Mouse (Mus musculus) cerebellum, adult 2 months (tissue): ENCODE measurements around the gene Ahcyl2. TPM values are rescaled to one million over a fixed set of nuclear protein-coding genes. Genes with fewer than 3 reads are reported as not detected.

Experiments used
- DNase-seq, 2 experiments: peaks; one replicate each; pipeline ENCODE4 v3.0.0; 2021
- H3K27ac ChIP-seq: fragments of 200-500 bp; 2 replicates; pipeline ENCODE4 v1.5.1; 2012; ENCODE audit warnings: low read length, control low read depth, inconsistent platforms; ENCODE audit not compliant: insufficient read depth
- H3K27me3 ChIP-seq: fragments of 200-500 bp; 2 replicates; pipeline ENCODE4 v1.6.1; 2012; ENCODE audit warnings: inconsistent platforms, mild to moderate bottlenecking, low read length, moderate library complexity; ENCODE audit not compliant: control insufficient read depth, insufficient read depth
- H3K4me1 ChIP-seq: fragments of 200-500 bp; 2 replicates; pipeline ENCODE4 v1.6.1; 2011; ENCODE audit warnings: low read length; ENCODE audit not compliant: control insufficient read depth, insufficient read depth
- H3K4me3 ChIP-seq: fragments of 200-500 bp; replicated peaks from 2 replicates; pipeline ENCODE3; 2011; ENCODE audit warnings: mild to moderate bottlenecking, low read depth, low read length, control low read depth; ENCODE audit not compliant: insufficient read depth
- CTCF ChIP-seq: fragments of 200-500 bp; IDR thresholded peaks from 2 replicates; pipeline ENCODE4 v1.5.1; 2011; ENCODE audit warnings: low read depth, mild to moderate bottlenecking, control low read depth, low read length, moderate library complexity, borderline replicate concordance; ENCODE audit not compliant: insufficient read depth
- POLR2A ChIP-seq: fragments of 200-500 bp; IDR thresholded peaks from 2 replicates; pipeline ENCODE4 v1.6.1; 2011; ENCODE audit warnings: low read length, control low read depth, borderline replicate concordance; ENCODE audit not compliant: insufficient read depth
- WGBS: fragments of 180-500 bp; shearing (Covaris S2); methylation state at CpG from one replicate; pipeline ENCODE4 v1.1.7; 2018; 5-methylcytosine and 5-hydroxymethylcytosine counted together
- polyA plus RNA-seq: library from polyadenylated mRNA; depleted of rRNA; stranded (reverse); fragments of >200 nt; gene quantifications from 2 replicates; pipeline ENCODE4 v1.2.3, GENCODE M21; 2012

Gene Ahcyl2
- polyA plus RNA-seq, 1 experiment, result 123 TPM

DNA sequence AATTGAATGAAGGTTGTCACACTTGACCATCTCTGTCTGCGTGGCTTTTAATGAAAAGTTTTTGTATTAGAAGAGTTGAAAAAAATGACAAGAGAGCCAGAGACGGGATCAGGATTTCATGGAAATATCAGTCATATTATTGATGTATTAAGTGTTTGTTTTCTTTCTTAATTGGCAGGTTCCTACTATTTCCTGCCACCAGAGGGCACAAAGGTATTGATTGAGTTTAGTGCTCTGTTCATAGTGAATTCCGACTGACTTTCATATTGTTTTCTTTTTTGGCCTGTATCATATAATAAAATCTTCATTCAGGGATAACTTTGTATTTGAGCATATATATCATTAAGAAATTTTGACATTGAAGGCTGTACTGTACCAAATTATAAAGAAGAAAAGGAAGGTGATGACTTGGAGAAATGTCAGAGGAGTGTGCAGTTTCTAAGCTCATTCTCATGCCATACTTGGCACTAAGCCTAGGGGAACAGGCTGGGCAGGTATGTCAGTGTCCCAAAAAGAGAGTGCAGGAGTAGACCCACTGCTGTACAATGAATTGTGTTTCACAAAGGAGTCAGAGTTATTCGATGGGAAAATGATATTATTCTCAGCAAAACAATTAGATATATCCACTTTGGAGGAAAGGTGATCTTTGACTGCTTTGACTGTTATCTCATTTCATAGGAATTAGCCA lies 65.9 kb downstream of the Ahcyl2 start:
- no peak overlapping the region for H3K27ac ChIP-seq
- 60% methylated on average over 4 of the region's 4 CpGs for WGBS
- H3K27me3 ChIP-seq, result no peaks in the 10 kb centered on the region
- H3K4me3 ChIP-seq, result no peak overlapping the region
- peak in 1 of 2 experiments; percentile 31 for DNase-seq
- no peak for TF ChIP-seq POLR2A
- TF ChIP-seq CTCF, result no peak
- no peaks in the 10 kb centered on the region; the same call in 1 of the 2 replicates for H3K4me1 ChIP-seq

DNA sequence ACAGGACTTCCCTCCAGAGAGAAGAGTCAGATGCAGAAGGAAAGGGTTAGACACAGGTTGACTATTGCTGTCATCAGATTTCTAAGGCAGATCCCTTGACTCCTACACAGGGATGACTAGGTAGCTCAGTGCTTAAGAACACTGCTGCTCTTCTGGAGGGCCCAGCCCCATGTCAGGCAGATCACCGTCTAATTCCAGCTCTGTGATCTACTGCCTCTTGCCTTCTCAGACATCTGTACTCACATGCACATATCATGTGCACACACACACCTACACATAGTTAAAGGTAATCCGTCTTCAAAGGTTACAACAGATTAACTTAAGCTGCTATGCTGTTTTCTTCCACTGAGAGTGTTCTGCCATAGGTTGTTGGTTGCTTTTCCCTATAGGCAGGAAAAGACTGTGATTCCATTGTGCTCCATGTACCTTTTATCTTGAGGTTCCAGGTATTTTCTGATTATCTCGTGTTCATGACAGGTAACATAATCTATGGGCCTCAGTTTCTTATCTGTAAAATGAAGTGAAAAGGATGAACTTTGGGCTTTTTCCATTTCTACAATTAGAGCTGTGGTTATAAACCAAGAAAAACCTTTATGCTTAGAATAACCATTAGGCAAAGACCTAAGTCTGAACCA lies 67.8 kb downstream of the Ahcyl2 start:
- no peaks in the 10 kb centered on the region for H3K27me3 ChIP-seq
- DNase-seq, result no peak
- no peak overlapping the region for H3K4me3 ChIP-seq
- no peak overlapping the region for H3K27ac ChIP-seq
- WGBS, result 93% methylated on average over 3 of the region's 3 CpGs
- H3K4me1 ChIP-seq, result no peaks in the 10 kb centered on the region; the same call in 1 of the 2 replicates
- TF ChIP-seq POLR2A, result no peak
- no peak for TF ChIP-seq CTCF

DNA sequence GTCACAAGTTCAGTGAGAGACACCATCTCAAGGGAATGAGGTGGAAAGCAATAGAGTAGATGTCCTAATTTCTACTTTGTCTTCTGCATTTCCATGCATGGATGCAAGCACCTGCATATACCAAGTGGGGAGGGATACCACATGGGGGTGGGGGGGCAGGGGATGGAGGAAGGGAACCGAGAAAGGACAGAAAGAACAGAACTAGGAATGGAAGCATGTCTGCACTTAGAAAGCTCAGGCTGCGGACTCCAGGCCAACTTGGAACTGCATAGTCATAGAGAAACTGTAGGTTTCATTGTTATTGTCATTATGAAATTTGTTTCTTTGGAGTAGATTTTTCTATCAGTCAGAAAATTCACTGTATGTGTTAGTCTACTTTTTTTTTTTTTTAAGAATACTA lies 69.8 kb downstream of the Ahcyl2 start:
- Histone ChIP-seq H3K27me3 (no peaks in the 10 kb centered on the region), H3K4me1 (no peaks in the 10 kb centered on the region; the same call in 1 of the 2 replicates), H3K4me3 (no peak overlapping the region), H3K27ac (no peak overlapping the region)
- 92% methylated on average over 2 of the region's 2 CpGs for WGBS
- TF ChIP-seq CTCF (no peak), POLR2A (no peak)
- DNase-seq, result no peak

DNA sequence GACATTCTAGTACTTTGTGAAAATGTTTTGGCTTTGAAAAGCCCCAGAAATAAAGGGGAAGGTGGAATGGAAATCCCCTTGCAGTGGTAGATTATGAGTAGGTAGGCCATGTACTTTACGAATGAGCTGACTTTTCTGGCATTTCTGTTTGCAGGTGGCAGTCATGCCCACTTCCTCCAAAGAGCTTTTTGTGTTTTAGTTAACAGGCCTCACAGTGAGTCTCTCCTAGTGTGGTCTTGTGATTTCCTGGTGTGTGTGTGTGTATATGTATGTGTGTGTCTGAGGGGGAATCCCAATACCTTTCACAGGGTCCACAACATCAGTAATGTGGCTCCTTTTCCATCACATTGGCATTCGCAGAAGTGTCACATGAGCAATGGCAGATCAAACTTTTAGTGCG lies 70.7 kb downstream of the Ahcyl2 start:
- no peak for TF ChIP-seq POLR2A
- TF ChIP-seq CTCF, result no peak
- H3K4me3 ChIP-seq, result no peak overlapping the region
- DNase-seq, result no peak
- no peak overlapping the region for H3K27ac ChIP-seq
- H3K27me3 ChIP-seq, result no peaks in the 10 kb centered on the region
- no peaks in the 10 kb centered on the region; the same call in 1 of the 2 replicates for H3K4me1 ChIP-seq
- 94% methylated on average over 3 of the region's 3 CpGs for WGBS

DNA sequence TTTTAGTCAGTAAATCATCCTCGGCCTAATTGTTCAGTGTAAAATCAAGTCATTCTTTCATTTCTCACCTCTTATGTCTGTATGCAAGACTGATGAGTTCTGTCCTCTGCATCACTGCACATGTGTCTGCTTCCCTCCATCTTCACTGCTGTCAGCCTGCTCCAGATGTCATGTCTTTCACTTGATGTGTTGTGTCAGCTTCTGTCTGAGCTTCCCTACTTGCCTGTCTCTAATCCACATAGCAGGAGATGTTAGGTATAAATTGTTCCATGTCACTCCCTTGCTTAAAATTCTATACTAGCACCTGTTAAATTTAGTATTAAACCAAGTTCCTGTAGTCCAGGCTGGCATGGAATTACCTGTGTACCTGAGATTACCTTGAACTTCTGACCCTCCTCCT lies 72.2 kb downstream of the Ahcyl2 start:
- DNase-seq, result no peak
- TF ChIP-seq CTCF, result no peak
- no peak for TF ChIP-seq POLR2A
- Histone ChIP-seq H3K4me1 (no peaks in the 10 kb centered on the region), H3K27ac (no peak overlapping the region), H3K27me3 (no peaks in the 10 kb centered on the region), H3K4me3 (no peak overlapping the region)
- WGBS, result 96% methylated on average over 1 of the region's 1 CpGs

DNA sequence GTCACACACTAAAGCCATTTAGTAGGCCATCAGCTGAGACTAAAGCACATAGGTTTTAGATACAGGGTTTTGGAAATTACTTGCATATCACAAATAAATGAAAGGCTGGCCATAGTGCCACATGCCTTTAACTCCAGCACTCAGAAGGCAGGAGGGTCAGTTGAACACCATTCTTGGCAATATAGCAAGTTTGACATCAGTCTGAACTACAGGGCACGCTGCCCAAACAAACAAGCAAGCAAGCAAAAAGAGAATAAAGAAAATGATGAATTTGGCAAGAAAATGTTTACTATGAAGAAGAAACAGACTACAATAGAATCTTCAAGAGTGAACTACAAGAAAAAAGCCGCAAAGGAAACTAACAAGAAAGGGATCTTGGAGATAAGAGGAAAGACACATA lies 73.7 kb downstream of the Ahcyl2 start:
- no peak overlapping the region for H3K4me3 ChIP-seq
- DNase-seq, result peak in 1 of 2 experiments; percentile 12
- no peaks in the 10 kb centered on the region for H3K27me3 ChIP-seq
- TF ChIP-seq POLR2A (no peak), CTCF (no peak)
- 84% methylated on average over 2 of the region's 2 CpGs for WGBS
- H3K27ac ChIP-seq, result no peak overlapping the region
- no peaks in the 10 kb centered on the region for H3K4me1 ChIP-seq

DNA sequence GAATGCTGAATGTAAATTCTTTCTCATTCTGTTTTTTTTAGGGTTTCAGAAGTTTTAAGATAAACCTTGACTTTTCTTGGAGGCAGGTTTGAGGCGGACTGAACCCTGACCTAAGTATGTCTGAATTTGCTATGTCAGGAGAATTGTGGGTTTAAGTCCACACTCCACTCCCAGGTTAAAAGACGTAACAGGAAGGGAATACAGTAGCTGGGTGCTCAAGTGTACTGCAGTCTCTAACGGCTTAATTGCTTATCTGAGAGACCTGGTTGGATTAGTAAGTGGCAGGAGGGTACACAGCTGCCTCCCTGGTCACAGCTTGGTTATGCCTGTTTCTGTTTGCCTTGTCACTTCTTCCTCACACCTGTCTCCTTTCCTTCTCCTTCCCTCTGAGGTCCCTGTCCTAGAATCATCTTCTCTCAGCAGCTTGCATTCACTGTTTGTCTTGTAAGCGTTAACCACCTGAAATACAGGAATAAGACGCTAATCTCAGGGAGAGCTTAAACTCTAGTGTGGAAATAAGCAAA lies 79.9 kb downstream of the Ahcyl2 start:
- WGBS, result 92% methylated on average over 5 of the region's 5 CpGs
- no peak for DNase-seq
- no peak overlapping the region for H3K4me3 ChIP-seq

DNA sequence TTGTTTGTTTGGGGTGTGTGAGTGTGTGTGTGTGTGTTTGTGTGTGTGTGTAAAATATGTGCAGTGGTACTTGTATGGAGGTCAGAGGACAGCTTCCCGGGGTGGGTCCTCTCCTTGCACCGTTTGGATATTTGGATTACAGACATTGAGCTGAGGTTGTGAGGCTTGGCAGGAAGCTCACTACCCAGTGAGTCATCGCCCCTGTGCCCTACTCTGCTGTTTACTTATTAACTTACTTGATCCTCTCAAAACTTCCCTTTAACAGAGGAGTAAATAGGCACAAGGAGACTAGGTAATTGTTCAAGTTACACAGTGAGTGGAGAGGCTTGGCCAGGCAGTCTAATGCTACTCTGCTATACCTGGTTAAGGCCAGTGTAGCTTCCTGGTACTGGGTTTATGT lies 81.0 kb downstream of the Ahcyl2 start:
- no peak for DNase-seq
- Histone ChIP-seq H3K4me1 (peaks cover 6% of the 10 kb centered on the region), H3K27ac (no peak overlapping the region), H3K27me3 (no peaks in the 10 kb centered on the region), H3K4me3 (no peak overlapping the region)
- WGBS, result 66% methylated on average over 3 of the region's 3 CpGs
- TF ChIP-seq POLR2A (no peak), CTCF (no peak)

More for the DNA sequence above, 79.9 kb downstream of the Ahcyl2 start:
- Histone ChIP-seq H3K27me3 (no peaks in the 10 kb centered on the region), H3K4me1 (no peaks in the 10 kb centered on the region), H3K27ac (no peak overlapping the region)
- TF ChIP-seq CTCF, result no peak
- TF ChIP-seq POLR2A, result no peak
